Mouse (Mus musculus) adrenal gland, adult 2 months (tissue): ENCODE measurements at regions not wholly inside any gene's neighbourhood (a gene's known extent, or its start where the extent isn't known, plus 50 kb on each side); places are given as distances from the start of the nearest gene placed in this dataset.

Experiments used
- DNase-seq: peaks from one replicate; pipeline ENCODE4 v3.0.0; 2021

DNA sequence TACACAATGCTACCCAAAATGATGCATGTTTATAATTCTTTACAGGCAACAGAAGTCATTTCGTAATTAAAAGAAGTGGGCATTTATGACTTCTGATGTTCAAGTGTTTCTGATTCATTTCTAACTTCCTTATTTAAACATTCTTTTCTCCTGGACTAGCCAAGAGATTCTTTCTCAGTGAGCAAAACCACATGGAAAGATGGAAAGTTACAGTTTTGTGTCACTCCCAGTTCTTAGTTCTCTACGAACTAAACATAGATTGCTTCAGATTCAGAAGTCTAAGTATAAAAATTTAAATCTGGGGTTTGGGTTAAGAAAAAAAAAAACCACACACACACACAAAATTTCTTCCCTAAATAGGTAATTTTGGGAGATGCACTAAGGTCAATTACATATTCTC, 288.0 kb upstream of the Paip1 start:
- DNase-seq, result no peak

DNA sequence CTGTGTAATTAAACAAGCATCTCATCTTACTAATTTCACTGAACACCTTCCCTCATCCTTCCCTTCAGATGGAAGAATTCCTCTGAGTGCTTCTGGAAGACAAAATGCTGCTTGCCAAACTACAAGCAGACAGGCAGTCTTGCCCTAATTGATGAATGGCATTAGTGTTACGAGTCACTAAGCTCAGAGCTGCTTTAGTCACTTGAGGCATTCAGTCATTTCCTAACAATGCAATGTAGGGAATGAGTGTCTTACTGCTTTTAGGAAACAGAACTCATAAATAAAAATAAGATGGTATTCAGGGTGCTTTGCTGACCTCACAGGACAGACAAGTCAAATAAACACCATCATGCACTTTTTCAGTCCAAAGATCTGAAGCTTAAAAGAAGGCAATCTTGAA, 285.1 kb upstream of the Paip1 start:
- no peak for DNase-seq

DNA sequence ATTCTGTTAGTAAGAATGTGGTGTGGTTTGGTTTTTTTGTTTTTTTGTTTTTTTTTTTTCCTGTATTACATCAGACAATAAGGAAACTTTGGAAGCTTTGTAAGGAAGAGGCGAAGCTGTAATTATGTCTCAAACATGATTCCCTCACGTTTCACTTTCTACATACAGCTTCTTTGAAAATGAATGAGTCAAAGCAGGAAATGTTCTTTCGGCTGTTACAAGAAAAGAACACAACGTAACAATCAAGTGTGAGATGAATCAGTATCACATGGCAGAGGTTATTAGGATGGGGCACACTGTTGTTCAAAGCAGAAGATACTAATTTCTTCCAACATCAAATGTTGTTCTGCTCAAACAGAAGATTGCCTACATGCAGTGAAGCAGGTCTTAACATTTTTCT, 282.7 kb upstream of the Paip1 start:
- DNase-seq, result no peak

DNA sequence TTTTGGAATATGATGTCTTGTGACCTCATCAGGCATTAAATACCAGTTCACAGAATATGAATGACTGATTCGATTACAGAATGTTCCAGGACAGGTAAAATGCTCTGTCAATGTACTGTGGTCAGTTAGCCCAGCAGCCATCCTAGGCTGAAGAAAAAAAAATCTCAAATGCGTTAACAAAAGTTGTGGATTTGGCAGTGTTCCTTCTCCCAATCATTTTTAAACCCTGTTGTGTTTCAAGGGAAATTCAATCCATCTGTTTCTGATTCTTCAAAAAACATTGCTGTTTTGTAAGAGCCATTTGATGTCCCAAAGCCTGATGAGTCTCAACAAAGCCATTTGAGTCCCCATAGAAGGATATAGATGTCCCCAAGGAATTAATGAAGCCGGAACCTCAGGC, 280.7 kb upstream of the Paip1 start:
- no peak for DNase-seq

DNA sequence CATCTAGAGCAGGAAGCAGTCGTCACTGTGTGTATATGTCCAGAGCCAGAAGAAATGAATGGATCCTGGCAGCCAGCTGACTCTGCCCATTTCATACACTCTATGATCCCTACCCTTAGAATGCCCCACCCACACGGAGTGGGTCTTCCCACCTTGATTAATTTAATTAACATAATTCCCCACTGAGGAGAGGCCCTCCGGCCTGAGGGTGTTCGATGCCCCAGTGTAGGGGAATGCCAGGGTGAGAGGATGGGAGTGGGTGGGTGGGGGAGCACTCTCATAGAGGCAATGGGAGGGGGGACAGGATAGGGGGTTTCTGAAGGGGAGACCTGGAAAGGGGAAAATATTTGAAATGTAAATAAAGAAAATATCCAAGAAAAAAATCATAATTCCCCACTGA, 279.3 kb upstream of the Paip1 start:
- no peak for DNase-seq

DNA sequence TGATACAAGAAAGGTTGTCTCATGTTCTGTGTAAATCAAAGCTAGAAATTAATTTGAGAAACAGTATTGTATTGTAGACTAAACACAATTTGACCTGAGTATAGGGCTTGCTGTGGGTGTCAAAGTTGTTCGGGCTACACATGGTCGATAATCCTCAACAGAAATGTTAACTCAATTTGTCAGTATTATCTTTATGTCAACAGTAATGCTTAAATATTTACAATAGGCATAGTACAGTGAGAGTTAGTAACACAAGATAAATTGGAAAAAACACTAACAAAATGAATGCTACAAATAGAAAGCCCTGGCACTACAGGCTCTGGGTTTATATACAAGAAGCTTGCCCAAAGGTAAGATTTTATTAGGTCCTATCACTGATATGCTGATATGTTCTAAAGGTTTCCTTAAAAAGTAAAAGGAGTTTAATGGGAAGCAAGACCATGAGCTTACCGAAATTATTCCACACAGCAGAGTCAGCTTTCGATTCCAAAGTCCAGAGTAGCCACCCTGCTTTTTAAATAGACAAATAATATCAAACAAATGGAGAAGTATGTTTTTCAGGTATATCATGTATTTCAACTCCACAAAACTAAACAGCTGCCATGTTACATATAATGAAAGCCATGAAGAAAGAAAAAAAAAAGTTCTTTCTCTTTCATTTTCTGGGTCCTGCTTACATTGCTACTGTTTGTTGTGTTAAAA, 277.4 kb upstream of the Paip1 start:
- DNase-seq, result no peak

DNA sequence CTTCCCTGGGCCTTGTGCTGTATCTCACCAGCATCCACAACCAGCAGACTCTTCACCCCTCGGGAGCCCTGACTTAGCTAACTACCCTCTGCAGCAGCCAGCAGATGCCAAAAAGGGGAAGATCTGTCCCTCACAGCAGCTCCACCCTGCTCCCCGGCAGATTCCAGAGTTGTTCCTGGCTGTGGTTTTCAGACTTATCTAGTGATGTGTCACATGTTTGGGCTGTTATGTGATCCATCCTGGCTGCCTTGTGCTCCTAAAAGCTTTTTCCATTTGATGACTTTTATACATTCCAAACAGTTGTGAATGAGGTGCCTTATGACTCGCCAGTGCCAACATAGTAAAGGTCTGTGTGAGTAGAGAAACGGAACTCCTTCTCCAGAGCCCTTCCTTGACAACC, 250.6 kb upstream of the Paip1 start:
- DNase-seq, result no peak

DNA sequence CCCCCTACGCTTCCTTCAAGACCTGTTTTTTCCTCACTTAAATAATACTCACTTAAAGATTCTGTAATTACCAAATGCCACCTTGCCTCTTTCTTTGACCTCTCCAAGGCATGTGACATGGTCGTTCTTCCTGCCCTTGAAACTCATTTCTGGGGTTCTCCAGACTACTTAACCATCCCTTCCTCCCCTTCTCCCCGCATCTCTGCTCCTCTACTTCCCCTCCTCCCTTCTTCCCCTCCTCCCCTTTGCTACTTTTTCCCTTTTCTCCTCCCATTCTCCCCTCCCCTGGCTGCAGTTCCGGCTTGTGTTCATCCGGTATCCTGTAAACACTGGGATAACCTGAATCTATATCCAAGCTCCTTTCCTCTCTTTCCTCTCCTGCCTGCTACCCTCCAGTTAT, 250.2 kb upstream of the Paip1 start:
- DNase-seq, result no peak

DNA sequence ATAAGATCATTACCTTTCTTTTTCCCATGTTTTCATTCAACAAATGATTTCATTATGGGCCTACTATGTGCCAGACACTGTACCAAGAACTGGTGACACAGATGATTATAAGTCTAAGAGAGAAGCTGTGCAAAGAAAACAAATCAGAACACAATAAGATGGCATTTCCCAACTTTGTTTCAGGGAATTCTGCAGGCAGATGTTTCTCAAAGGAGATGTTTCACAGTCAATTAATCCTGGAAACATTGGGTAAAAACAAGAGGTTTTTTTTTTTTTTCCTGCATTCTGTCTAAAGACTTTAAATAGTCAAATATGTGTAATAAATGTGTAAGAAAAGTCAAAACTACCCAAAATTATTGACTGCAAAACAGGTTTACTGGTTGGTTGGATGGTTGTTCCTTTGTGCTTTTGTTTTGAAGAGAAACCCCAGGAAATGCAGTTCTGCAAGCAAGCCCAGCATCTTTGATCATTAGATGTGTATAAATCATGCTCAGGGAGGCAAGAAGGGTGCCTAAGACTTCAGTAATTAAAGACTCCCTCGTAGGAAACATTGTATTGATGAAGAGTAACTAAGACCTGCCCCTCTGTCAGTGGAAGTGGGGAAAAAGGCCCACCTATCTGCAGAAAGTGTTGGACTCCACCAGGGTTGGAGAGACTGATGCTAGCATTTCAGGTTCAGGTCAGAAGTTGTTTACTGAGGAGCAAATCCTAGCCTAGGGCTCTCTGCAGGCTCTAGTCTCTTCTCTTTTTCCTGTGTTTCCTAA, 249.1 kb upstream of the Paip1 start:
- no peak for DNase-seq

DNA sequence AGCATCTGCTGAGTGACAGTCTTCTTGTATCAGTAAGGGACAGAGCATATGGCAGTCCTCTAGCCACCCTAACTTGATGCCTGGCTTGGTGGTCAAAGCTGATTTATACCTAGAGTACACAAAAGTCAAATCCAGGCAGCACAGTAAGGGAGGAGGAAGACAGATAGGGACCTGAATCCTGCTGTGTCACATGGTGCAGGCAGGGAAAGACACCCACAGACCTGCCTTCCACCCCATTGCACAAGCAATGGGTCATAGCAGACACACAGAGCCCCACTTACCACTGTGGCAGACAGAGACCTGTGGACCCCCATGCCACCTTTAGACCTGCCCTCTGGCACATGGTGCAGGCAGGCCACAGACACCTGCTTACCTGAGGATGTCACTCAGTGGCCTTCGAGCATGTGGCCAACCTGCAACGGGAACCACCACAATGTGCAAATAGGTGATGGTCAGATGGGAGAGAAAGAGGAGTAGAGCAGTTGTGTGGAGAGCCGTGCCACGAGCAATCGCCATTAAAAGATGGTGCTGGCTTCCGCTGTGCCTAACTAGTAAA, 244.0 kb upstream of the Paip1 start:
- no peak for DNase-seq

DNA sequence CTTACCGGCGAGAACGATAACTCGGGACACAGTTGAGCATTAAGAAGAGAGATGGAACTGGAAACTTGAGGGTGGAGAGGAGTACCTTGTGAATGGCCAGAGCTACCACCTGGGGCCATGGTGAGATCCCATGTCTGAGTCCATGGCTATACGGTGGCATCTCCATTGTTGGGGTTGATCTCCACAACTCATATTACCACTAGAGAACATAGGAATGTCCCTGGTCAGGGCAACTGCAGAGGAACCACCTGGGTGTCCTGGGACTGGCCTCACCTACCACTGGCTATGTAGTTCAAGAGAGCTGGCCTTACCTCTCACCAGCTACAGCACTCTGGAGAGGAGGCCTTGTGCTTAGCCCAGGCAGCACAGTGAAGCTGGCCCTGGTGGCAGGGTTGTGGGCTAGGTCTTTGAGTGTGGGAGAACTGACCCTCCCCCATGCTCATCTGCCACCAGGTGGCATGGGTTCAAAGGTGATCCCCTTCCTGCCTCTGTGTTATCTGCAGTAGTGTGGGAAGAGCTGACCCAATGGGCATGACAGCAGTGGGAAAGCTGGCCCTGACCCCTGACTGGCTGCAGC, 242.7 kb upstream of the Paip1 start:
- DNase-seq, result no peak

DNA sequence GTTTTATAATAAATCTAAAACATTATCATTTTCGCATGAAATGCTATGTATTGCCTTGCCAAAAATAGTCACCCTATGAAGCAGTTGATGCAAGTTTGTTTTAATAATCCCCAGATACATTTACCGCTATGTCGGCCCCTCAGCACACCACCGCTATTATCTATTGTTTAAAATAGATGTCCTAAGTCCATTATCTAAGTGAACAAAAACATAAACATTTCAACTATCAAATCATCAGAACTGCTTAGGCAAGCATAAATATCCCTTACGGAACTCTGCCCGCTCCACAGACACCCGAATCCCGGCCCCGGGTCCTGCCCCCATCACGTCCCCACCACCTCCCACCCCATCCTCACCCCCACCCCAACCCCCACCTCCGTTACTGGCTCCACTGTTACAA, 196.8 kb upstream of the Paip1 start:
- DNase-seq, result no peak

DNA sequence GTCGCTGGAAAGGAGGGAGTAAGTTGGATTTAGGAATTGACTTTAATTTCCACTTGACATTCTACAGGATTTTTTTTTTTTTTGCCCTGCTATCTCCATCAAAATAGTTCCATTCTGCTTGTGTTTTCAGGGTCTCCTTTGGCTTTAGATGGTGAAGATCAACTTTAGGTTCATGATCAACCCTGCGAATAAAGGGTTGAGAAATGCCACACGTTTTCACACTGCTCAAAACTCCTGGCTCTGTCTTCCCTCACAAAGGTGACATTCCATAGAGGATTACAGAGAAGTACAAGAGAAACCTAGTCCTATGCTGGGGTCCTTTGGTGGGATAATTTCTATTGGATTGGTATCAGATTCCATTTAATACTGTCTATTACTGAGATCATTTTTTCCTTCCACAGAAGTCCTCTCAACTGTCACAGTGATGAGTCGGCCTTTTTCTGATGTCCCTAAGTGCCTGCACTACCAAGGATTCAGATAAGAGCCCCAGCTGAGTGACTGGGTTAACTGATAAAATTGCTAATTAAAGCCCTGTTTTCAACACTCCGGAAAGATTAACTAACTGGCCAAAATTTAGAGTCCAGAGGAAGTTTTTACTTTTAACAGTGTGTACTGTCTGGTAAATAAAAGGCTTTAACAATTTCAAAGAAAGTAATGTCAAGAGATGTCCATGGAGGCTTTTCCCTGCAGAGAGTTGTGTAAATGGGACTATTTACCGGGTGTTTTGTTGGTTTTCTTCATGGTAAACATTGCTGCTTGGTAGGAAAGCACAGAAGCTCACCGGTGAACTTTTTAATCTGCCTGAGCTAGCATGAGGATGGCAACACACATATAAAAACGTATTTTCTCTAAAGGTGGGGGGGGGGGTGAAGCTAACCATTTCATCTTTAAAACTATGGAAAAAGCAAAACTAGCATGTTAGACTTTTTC, 196.0 kb upstream of the Paip1 start:
- DNase-seq, result no peak

DNA sequence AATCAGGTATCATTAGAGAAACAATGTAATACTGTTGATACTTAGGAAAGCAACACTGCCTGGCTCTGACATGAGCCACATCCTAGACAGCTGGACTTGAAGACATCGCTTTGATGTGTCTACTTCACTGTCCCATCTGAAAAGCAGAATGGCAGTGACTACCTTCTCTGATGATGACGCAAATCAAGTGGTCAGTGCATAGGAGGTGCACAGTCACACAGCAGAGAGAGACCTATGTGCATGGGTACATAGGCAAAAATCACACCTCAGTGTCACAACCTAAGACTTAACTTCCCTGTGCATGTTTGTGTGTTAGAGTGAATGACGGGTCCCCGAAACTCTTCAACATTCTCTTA, 195.4 kb upstream of the Paip1 start:
- DNase-seq, result no peak

DNA sequence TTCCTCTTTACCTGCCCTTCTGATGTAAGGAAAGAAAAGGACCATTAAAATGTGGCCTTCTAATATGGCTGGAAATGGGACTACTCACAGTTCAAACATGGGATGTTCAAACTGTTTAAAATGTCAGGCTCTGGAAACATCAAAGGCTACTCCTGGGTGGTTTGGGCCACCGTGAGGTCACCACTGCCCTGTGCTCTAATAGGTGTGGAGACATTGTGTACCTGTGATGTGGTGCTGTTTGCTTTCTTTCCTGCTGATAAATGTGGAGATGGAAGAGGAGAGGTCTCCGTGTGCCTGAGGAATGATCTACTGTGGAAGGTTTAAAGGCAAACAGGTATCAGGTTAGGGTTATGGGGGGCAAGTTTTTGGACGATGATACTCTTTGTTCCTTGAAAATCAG, 194.5 kb upstream of the Paip1 start:
- no peak for DNase-seq

DNA sequence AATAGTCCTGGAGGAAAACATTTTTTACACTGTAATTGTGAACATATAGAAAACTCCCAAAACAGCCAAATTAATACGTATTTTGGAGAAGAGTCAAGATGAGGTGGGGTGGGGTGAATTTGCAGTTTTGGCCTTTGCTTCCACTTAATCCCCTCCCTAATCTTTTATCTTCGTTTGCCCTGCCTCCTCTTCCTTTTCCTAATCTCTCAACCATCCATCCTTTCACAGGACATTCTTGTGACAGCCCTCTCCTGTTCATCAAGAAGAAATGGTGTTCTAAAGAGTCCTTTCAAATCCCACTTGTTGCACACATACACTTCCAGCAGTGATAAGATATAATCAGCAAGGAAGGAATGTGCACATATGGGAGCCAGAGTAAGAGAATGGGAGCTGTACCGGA, 186.0 kb upstream of the Paip1 start:
- DNase-seq, result no peak

DNA sequence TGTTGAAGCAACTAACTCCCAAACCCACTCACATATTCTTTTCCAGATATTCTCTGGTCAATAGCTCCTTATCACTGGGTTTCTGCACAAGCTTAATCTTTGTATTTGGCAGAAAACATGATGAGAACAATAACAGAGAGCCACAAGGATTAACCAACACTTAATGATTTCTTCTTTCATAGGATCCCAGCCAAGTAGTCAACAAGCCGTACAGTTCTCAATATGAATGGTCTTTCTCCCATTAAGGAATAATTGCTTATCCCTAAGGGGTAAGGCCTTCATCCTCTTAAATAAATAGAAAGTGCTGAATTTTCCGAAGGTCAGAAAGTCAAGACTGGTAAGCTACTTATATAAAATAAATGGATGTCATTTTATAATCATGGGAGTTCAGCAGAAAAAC, 181.3 kb upstream of the Paip1 start:
- no peak for DNase-seq

DNA sequence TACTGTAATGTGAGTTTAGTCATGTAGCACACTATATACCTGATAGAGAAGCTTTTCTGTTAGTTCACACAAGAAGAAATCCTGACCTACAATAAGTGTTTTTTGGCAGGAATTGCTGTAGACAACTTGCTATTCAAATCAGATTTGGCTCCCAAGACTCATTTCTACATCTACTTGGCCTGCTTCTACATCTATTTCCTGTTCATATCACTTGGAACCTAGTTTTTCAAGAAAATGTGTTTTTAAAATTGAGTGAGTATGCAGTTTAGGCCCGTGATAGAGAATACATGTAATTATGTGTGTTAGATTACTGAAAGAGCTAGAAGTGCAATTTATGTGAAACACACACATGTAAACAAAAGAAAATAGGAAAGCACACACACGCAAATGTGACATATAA, 176.4 kb upstream of the Paip1 start:
- DNase-seq, result no peak

DNA sequence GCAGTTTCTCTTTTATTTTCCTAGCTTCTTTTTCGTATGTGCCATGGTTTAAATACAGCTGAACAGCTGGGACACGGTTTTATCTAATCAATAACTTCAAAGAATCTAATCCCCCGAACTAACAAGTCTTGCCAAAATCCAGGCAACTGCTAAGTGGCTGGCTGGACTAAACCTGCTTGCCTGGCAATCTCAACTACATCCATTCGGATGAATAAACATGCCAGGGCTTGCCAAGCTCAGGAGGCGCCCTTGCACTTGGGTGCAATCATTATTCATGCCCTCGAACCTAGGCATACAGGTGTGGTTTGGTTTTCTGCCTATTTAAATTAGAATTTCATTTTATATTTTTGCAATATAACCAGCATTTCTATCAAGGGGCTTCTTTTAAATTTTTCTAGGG, 172.1 kb upstream of the Paip1 start:
- no peak for DNase-seq

DNA sequence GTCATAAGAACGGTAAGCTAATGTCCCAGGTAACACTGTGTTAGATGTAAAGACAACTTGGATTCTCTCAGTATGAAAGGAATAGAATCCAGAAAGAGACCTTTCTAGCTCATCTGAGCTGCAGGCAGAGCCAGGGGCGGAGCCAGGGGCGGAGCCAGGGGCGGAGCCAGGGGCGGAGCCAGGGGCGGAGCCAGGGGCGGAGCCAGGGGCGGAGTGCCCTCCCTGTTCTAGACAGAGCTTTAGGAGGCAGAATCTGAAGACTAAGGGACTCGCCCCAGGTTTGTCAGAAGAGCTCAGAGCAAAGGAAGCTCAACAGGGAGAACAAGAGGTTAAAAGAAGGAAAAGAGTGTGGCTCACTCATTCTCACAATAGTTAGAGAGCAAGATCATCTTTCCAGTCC, 169.9 kb upstream of the Paip1 start:
- no peak for DNase-seq

DNA sequence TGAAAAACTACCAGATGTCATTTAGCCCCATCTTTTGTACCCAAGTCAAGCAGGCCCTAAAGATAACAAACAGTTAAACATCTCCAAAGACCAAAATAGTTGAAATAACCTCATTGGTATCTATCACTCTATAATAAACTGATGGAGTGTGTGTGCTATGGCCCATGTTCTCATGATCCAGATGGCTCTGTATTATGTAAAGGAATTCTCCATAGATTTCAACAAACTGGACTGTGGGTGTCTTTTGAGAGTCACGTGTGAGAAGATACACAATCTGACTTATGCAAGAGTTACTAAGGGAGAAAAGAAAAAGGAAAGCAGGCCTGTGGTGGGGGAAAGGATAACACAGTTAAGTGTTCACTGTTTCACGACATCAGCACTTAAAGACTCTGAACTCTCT, 164.8 kb upstream of the Paip1 start:
- no peak for DNase-seq

DNA sequence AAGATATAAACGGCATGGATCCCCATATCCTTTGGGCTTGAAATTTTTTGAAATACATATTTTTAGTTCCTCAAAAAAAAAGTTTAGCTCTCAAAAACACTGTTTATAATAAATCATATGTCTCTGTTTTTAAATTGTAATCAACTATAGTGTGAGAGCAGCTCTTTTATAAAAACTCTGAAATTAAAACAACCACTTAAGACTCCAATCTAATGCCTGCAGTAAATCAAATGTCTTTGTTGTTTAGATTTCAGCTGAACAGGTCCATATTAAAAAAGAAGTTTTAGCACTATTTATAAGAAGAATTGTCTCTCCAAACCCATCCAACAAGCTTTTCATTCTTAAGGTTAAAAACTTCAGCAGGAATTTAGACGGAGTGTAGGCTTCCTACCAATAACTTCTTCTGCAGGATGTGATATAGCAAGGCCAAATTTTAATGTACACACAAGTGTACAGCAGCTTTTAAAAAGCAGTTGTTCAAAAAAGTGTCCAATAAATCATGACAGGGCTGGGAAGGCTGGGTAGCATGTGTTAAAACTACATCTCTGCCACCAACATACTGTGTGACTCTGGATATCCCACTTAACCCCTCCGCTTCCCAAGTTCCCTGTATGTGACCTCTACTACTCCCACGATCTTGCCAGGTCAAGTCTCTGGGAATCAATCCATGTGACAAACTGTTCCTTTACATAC, 160.6 kb upstream of the Paip1 start:
- no peak for DNase-seq
